Mouse (Mus musculus): Measurements from ENCODE around the gene Ptcd3. TPM values are rescaled to one million over a fixed set of nuclear protein-coding genes. Genes with fewer than 3 reads are reported as not detected.

Gene Ptcd3
- total and polyA plus RNA-seq, 3 experiments: 2.9 to 98.1 (median 97.0) TPM

- no peak for DNase-seq
These were observed 37.2 kb downstream of the Ptcd3 start for GRCm38 (mm10) chr6:71871396-71871795.

GRCm38 (mm10) chr6:71868809-71869208 is 39.7 kb downstream of the Ptcd3 start:
- no peak for DNase-seq

- DNase-seq: no peak
These were observed 40.8 kb downstream of the Ptcd3 start for GRCm38 (mm10) chr6:71867751-71868150.

- peak; percentile 61 for DNase-seq
These were observed 61.6 kb downstream of the Ptcd3 start for GRCm38 (mm10) chr6:71846906-71847305.

- DNase-seq: no peak
These were observed 67.8 kb downstream of the Ptcd3 start for GRCm38 (mm10) chr6:71840597-71841290.

GRCm38 (mm10) chr6:71839815-71840214 is 68.7 kb downstream of the Ptcd3 start:
- no peak for DNase-seq

GRCm38 (mm10) chr6:71836811-71837210 is 71.7 kb downstream of the Ptcd3 start:
- no peak for DNase-seq

GRCm38 (mm10) chr6:71831581-71831960 is 77.0 kb downstream of the Ptcd3 start:
- DNase-seq: peak; percentile 96

GRCm38 (mm10) chr6:71830690-71831580 is 77.6 kb downstream of the Ptcd3 start, which contains the start of gene Immt:
Immt (plus strand) TSS chr6:71831331.
- DNase-seq: peak; percentile 99

Other genes with a start within 250 kb of the Ptcd3 start
- 1 to 10 TPM; 5.4 to 5.8 TPM for gene Reep1, start 201.2 kb downstream of the Ptcd3 start, total RNA-seq (2021)
- 2.8 and 3.7 TPM in 2 replicates for gene Reep1, start 201.2 kb downstream of the Ptcd3 start, polyA plus RNA-seq (2012; rRNA removed)
- gene Mrpl35, start 81.8 kb downstream of the Ptcd3 start, total RNA-seq (2021): 10 to 100 TPM; 43.0 to 49.0 TPM
- gene Mrpl35, start 81.8 kb downstream of the Ptcd3 start, polyA plus RNA-seq (2012; rRNA removed): 2.6 and 2.9 TPM in 2 replicates
- gene Immt, start 77.4 kb downstream of the Ptcd3 start, total RNA-seq (2021): 100 to 1,000 TPM; 315 to 398 TPM
- 96.6 and 110 TPM in 2 replicates for gene Immt, start 77.4 kb downstream of the Ptcd3 start, polyA plus RNA-seq (2012; rRNA removed)
- 10 to 100 TPM; 58.7 to 82.0 TPM for gene Polr1a, start 303 bp upstream of the Ptcd3 start, total RNA-seq (2021)
- 33.3 and 36.0 TPM in 2 replicates for gene Polr1a, start 303 bp upstream of the Ptcd3 start, polyA plus RNA-seq (2012; rRNA removed)
- 100 to 1,000 TPM; 137 to 188 TPM for gene St3gal5, start 188.8 kb upstream of the Ptcd3 start, total RNA-seq (2021)
- 149 and 235 TPM in 2 replicates for gene St3gal5, start 188.8 kb upstream of the Ptcd3 start, polyA plus RNA-seq (2012; rRNA removed)